Mouse (Mus musculus) embryonic facial prominence, embryonic 15.5 days (tissue): ENCODE data around the gene Tmed3. TPM values are rescaled to one million over a fixed set of nuclear protein-coding genes. Genes with fewer than 3 reads are reported as not detected.

Experiments used
- ATAC-seq: fragments of 200-750 bp; cut with Nextera tagmentation; 2 replicates; pipeline ENCODE4 v1.8.0; 2017; ENCODE audit warnings: low read depth, moderate TSS enrichment; ENCODE audit not compliant: insufficient number of reproducible peaks, low FRiP score, low TSS enrichment
- H3K27ac ChIP-seq: fragments of 300-500 bp; sonication (generic); replicated peaks from 2 replicates; pipeline ENCODE4 v1.5.1; 2015; ENCODE audit warnings: mild to moderate bottlenecking, inconsistent platforms
- H3K27me3 ChIP-seq: fragments of 300-500 bp; sonication (generic); 2 replicates; pipeline ENCODE4 v1.6.1; 2015; ENCODE audit warnings: inconsistent platforms
- H3K36me3 ChIP-seq: fragments of 300-500 bp; sonication (generic); 2 replicates; pipeline ENCODE4 v1.6.1; 2015; ENCODE audit warnings: mild to moderate bottlenecking, inconsistent platforms
- H3K4me1 ChIP-seq: fragments of 300-500 bp; sonication (generic); 2 replicates; pipeline ENCODE4 v1.6.1; 2015; ENCODE audit warnings: inconsistent platforms
- H3K4me2 ChIP-seq: fragments of 300-500 bp; sonication (generic); replicated peaks from 2 replicates; pipeline ENCODE4 v1.6.1; 2015; ENCODE audit warnings: mild to moderate bottlenecking, inconsistent platforms
- H3K4me3 ChIP-seq: fragments of 300-500 bp; sonication (generic); replicated peaks from 2 replicates; pipeline ENCODE4 v1.5.1; 2015; ENCODE audit warnings: mild to moderate bottlenecking, inconsistent platforms
- H3K9ac ChIP-seq: fragments of 300-500 bp; sonication (generic); 2 replicates; pipeline ENCODE4 v1.6.1; 2015; ENCODE audit warnings: inconsistent platforms
- H3K9me3 ChIP-seq: fragments of 300-500 bp; sonication (generic); replicated peaks from 2 replicates; pipeline ENCODE4 v1.6.1; 2016; ENCODE audit warnings: inconsistent platforms
- WGBS: fragments of 180-500 bp; shearing (Covaris S2); methylation state at CpG from one replicate; pipeline ENCODE4 v1.1.7; 2015; 5-methylcytosine and 5-hydroxymethylcytosine counted together
- polyA plus RNA-seq: library from polyadenylated mRNA; unstranded; fragments of >200 nt; fragmentation: Nextera tagmentation; extraction: Ambion mirVana; gene quantifications from 2 replicates; pipeline ENCODE4 v1.2.1, GENCODE M21; 2015

Tmed3 gene
- polyA plus RNA-seq, 1 experiment from 2014 or later: 148 TPM

DNA sequence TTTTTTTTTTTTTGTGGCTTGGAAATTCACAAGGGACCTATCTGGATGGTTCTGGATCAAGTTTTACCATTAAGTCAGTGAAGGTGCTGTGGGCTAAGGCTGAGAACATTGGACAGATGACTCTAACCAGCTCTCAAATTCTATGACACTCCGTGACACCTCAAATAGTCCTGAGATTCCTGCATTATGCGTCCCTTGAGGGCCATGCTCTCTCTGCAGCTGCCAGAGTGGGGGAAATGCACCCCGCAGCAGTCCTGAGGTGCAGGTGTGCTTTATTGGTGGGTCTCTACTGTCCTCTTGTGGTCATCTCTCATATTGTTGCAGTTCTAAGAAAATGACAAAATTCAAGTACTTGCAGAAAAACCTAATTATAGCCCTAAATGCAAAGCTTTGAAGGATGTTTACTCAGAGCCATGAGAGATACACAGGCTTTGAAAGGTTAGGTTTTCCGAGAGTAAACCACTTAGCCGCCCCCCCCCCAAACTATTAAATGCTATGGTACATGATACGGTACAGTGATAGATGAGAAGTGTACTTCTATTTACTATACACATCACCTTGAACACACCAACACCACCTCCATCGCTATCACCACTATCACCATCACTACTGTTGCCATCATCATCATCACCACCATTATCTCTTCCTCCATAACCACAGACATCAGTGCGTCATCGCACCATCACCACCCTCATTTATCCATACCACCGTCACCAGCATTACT lies 17.2 kb downstream of the Tmed3 start:
- ATAC-seq: no peak
- 55% methylated on average over 10 of the region's 10 CpGs for WGBS

DNA sequence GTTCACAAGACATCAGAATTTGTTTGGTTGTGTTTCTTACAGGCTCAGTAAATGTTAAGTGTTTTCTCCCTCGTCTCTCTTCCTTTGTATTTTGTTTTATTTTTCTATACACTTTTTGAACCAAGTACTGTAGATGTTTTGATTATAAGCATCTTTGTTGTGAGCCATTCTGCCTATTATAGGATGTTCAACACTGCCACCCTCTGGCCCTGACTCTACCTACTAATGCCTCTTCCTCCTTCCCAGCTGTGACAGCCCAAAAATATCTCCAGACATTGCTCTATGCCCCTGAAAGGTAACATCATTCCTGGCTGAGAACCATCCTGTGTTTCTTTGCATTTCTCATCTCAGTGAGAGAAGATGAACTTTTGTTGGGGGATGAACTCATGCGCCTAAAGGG lies 18.6 kb downstream of the Tmed3 start:
- no peaks in the 10 kb centered on the region for H3K4me1 ChIP-seq
- H3K36me3 ChIP-seq: no peaks in the 10 kb centered on the region
- H3K9me3 ChIP-seq: no peaks in the 10 kb centered on the region
- ATAC-seq: no peak
- no peak overlapping the region for H3K27ac ChIP-seq
- no peak overlapping the region for H3K9ac ChIP-seq
- 66% methylated on average over 2 of the region's 2 CpGs for WGBS
- no peaks in the 10 kb centered on the region for H3K27me3 ChIP-seq
- H3K4me2 ChIP-seq: no peak overlapping the region
- no peak overlapping the region for H3K4me3 ChIP-seq

More for the DNA sequence above, 17.2 kb downstream of the Tmed3 start:
- Histone ChIP-seq H3K9me3 (no peaks in the 10 kb centered on the region), H3K27me3 (no peaks in the 10 kb centered on the region), H3K4me1 (no peaks in the 10 kb centered on the region), H3K4me3 (no peak overlapping the region), H3K4me2 (no peak overlapping the region), H3K36me3 (no peaks in the 10 kb centered on the region), H3K9ac (no peak overlapping the region), H3K27ac (no peak overlapping the region)

DNA sequence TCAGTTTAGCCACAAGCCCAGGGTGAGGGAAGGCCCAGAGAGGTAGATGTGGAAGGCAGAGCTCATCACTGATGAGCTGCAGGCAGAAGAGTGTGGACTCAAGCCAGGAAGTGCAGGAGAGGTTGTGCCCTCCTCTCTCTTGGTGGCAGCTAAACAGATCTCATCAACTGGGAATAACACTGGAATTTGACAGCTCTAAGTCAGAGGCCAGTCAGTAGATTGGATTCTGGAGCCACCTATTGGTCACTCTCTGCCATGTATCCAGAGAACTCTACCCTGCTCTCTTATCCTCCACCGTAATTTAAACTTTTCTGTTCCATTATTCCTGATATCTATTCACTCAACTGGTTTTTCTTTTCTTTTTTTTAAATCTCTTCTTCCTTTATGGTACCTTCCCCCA lies 25.9 kb downstream of the Tmed3 start:
- no peak for ATAC-seq
- H3K4me3 ChIP-seq: no peak overlapping the region
- no peak overlapping the region for H3K27ac ChIP-seq
- 44% methylated on average over 1 of the region's 1 CpGs for WGBS
- no peaks in the 10 kb centered on the region for H3K4me1 ChIP-seq
- H3K9ac ChIP-seq: no peak overlapping the region
- no peaks in the 10 kb centered on the region for H3K36me3 ChIP-seq
- no peak overlapping the region for H3K4me2 ChIP-seq
- no peaks in the 10 kb centered on the region for H3K9me3 ChIP-seq
- H3K27me3 ChIP-seq: no peaks in the 10 kb centered on the region

DNA sequence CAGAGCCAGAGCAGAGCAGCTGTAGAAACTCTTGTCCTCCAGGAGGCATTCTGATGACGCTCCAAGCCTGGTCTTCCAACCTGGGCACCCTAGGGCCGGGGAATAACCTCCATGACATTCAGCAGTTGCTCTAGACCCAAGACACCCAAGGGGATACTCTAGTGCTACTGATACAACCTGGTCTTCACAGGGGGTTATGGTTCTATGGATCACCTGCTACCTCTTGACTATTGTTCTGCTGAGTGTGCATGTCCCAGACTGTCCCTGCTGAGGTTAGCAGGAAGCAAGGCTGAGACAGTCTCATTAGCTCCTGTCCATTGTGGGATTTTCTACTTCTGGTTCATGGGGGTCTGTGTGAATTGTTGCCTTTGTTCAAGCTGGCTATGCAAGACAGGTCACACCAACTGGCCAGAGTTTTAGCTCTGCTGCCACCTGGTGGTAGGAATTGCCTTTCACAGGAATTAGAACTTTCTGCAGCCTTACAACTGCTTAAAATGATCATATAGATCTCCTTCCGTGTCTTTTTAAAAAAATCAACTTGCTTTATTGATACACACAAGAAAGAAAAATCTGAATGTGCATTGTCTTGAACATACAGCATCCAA lies 30.8 kb downstream of the Tmed3 start:
- Histone ChIP-seq H3K4me2 (no peak overlapping the region), H3K27ac (no peak overlapping the region), H3K4me1 (no peaks in the 10 kb centered on the region), H3K9ac (no peak overlapping the region), H3K27me3 (no peaks in the 10 kb centered on the region), H3K9me3 (no peaks in the 10 kb centered on the region), H3K4me3 (no peak overlapping the region), H3K36me3 (no peaks in the 10 kb centered on the region)
- no peak for ATAC-seq
- WGBS: 51% methylated on average over 3 of the region's 3 CpGs

DNA sequence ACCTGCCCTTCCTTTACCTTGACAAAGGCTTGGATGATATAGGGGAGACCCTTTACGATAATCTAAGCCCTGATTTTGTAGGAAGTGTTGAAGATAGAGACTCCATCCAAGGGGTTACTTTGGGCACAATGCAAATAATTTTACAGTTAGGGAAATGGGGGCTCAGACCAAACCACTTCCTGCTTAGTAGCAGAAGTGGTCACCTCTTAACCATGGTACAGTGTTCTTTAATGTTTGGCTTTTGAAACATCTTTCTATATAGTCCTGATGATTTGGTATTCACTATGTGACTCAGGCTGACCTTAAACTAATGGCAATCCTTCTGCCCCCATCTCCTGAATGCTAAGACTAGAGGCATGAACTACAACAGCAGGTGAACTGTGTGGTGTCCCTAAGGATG lies 31.5 kb downstream of the Tmed3 start:
- H3K4me2 ChIP-seq: no peak overlapping the region
- H3K4me1 ChIP-seq: no peaks in the 10 kb centered on the region
- H3K4me3 ChIP-seq: no peak overlapping the region
- no peaks in the 10 kb centered on the region for H3K27me3 ChIP-seq
- 85% methylated on average over 1 of the region's 1 CpGs for whole genome bisulfite sequencing
- H3K36me3 ChIP-seq: no peaks in the 10 kb centered on the region
- H3K9ac ChIP-seq: no peak overlapping the region
- H3K27ac ChIP-seq: no peak overlapping the region
- ATAC-seq: no peak
- no peaks in the 10 kb centered on the region for H3K9me3 ChIP-seq

DNA sequence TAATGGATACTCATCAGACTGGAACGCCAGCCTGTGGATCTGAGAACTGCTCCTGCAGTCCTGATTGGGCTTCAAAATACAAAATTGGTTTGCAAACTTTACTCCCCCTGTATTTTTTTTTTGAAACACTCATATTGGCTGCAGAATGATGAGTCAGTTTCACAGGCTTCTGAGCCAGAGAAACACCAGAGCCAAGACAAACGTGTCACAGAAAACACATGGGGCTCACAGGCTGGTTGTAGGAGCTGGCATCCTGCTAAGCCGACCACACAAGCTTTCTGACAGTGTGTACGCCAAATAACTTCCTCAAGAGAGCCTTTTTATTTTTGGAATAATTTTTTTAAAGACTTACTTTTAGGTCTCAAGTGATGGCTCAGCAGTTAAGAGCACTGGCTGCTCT lies 35.0 kb downstream of the Tmed3 start:
- Histone ChIP-seq H3K27ac (no peak overlapping the region), H3K9me3 (no peaks in the 10 kb centered on the region), H3K9ac (no peak overlapping the region), H3K36me3 (no peaks in the 10 kb centered on the region), H3K4me2 (no peak overlapping the region), H3K4me1 (no peaks in the 10 kb centered on the region), H3K4me3 (no peak overlapping the region), H3K27me3 (no peaks in the 10 kb centered on the region)
- WGBS: 62% methylated on average over 4 of the region's 4 CpGs
- no peak for ATAC-seq

DNA sequence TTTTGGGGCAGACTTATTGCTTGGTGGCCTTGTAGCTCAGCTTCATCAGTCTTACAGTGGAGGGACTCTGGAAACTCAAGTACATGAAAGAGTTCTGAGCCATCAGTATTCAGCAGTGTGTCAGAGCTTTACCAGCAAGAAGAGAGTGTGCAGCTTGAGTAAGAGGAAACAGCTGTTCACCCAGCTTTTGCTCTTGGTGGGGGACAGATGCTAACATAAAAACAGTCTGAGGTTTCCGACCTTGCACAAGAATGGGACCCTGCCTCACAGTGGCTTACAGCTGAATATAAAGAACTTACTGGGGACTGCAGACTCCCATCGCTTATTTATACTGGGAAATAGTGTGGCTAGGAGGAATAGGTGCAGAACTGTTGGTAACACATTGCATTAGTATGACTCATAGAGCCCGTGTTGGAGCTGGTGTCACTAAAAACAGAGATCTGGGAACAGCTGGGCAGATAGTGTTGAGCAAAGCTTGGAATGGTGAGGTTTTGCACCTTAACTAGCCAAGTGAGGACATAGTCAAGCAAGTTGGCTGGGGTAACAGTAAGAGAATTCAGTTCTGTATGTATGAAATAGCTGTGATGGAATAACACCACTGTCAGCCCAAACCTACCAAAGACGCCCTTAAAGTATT lies 37.4 kb downstream of the Tmed3 start:
- no peak overlapping the region for H3K9ac ChIP-seq
- WGBS: 57% methylated on average over 4 of the region's 4 CpGs
- no peak overlapping the region for H3K4me2 ChIP-seq
- ATAC-seq: no peak
- H3K9me3 ChIP-seq: no peaks in the 10 kb centered on the region
- no peaks in the 10 kb centered on the region for H3K4me1 ChIP-seq
- no peak overlapping the region for H3K27ac ChIP-seq
- no peaks in the 10 kb centered on the region for H3K27me3 ChIP-seq
- H3K36me3 ChIP-seq: no peaks in the 10 kb centered on the region
- H3K4me3 ChIP-seq: no peak overlapping the region

DNA sequence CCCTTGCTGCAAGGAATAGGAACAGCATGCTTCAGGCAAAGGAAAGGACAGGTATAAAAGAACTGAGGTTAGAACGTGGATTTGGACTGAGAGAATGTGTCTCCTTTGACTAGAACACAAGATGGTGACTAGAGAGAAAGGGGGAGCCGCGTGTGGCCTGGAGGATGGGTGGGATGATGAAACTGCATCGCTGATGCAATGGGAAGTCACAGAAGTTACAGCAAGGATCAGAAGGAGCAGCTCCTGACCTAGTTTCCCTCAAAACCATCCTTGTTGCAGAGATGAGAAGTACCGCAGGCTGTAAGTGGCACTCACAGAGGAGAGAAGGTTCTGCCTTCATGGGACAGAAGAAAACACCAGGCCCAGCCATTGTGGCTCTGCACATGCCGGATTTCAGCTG lies 54.0 kb downstream of the Tmed3 start:
- H3K27me3 ChIP-seq: no peaks in the 10 kb centered on the region
- no peaks in the 10 kb centered on the region for H3K4me1 ChIP-seq
- no peak overlapping the region for H3K4me3 ChIP-seq
- no peak overlapping the region for H3K9ac ChIP-seq
- H3K36me3 ChIP-seq: no peaks in the 10 kb centered on the region
- H3K27ac ChIP-seq: no peak overlapping the region
- H3K4me2 ChIP-seq: no peak overlapping the region
- no peaks in the 10 kb centered on the region for H3K9me3 ChIP-seq
- 73% methylated on average over 6 of the region's 6 CpGs for WGBS
- ATAC-seq: no peak

Other genes starting within 250 kb of the Tmed3 start
- 0.25 and 0.34 TPM in 2 replicates for gene Minar1, start 81.9 kb downstream of the Tmed3 start, polyA plus RNA-seq
- gene Ankrd34c, start 33.4 kb upstream of the Tmed3 start, polyA plus RNA-seq: 0.04 TPM in 1 of 2 replicates, not detected in the other
- 0.96 and 1.1 TPM in 2 replicates for gene Rasgrf1, start 204.8 kb upstream of the Tmed3 start, polyA plus RNA-seq